Mouse (Mus musculus) heart, postnatal 14 days (tissue): ENCODE measurements around the gene Vnn3. TPM values are rescaled to one million over a fixed set of nuclear protein-coding genes. Genes with fewer than 3 reads are reported as not detected.

Experiments used
- DNase-seq, 2 experiments: peaks; one replicate each; pipeline ENCODE4 v3.0.0; 2021 to 2022
- intact Hi-C: fragments of 180-260 bp; cut with DNase I; formaldehyde crosslinking; loops from one replicate; pipeline ENCODE4 v1.15.1; 2025
- total RNA-seq, 2 experiments: library from RNA; stranded (reverse); gene quantifications; 2 replicates each; pipeline ENCODE4 v1.2.3; 2021

The Vnn3 gene
- total RNA-seq, 2 experiments from 2014 or later = not detected

- intact Hi-C loops = no loop called here
- no peak for DNase-seq
Measured at GRCm38 (mm10) chr10:23884910-23885309, 33.6 kb downstream of the Vnn3 start.

GRCm38 (mm10) chr10:23886060-23886459, 34.8 kb downstream of the Vnn3 start:
- intact Hi-C loops = no loop called here
- DNase-seq = no peak

- intact Hi-C loops = no loop called here
- no peak for DNase-seq
Measured at GRCm38 (mm10) chr10:23892987-23893386, 41.7 kb downstream of the Vnn3 start.

GRCm38 (mm10) chr10:23894601-23895349, 43.5 kb downstream of the Vnn3 start, which contains the start of gene Vnn1:
TSS of gene Vnn1 (plus strand) at chr10:23894688.
- DNase-seq = peak in 1 of 2 experiments; percentile 1

GRCm38 (mm10) chr10:23895376-23895775, 44.1 kb downstream of the Vnn3 start:
- DNase-seq = no peak
- intact Hi-C loops = no loop called here

More at GRCm38 (mm10) chr10:23894601-23895349, 43.5 kb downstream of the Vnn3 start, which contains the start of gene Vnn1:
- intact Hi-C loops = no loop called here

- intact Hi-C loops = no loop called here
- DNase-seq = no peak
Measured at GRCm38 (mm10) chr10:23901119-23901518, 49.9 kb downstream of the Vnn3 start.

DNA sequence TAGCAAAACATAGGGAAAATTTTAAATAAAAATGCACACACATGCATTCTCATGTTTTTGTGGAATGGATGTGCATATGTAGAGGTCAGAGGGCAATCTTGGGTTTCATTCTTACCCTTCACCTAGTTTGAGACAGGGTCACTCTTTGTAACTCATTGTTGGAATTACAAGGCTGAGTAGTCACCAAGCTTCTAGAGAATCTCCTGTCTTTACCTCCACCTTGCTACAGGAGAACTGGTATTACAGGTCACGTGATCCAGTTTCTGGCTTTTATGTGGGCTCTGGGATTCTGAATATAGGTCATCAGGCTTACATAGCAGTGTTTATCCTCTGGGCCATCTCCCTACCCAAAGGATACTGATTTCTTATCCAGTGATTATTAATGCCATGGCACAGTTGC, 54.4 kb downstream of the Vnn3 start:
- intact Hi-C loops = no loop called here
- no peak for DNase-seq

Other genes starting within 250 kb of the Vnn3 start
- gene Rps12, start 64.2 kb upstream of the Vnn3 start, total RNA-seq = 100 to 1,000 TPM; 219 to 226 TPM
- 1 to 10 TPM; 9.2 to 9.4 TPM for gene Slc18b1, start 54.5 kb upstream of the Vnn3 start, total RNA-seq
- 1 to 10 TPM; 1.1 TPM for gene Vnn1, start 43.2 kb downstream of the Vnn3 start, total RNA-seq
- gene Taar1, start 68.9 kb downstream of the Vnn3 start, total RNA-seq = not detected
- not detected for gene Taar2, start 87.1 kb downstream of the Vnn3 start, total RNA-seq
- not detected for gene Taar3, start 98.1 kb downstream of the Vnn3 start, total RNA-seq
- not detected for gene Taar4, start 109.0 kb downstream of the Vnn3 start, total RNA-seq
- not detected for gene Taar5, start 119.2 kb downstream of the Vnn3 start, total RNA-seq
- not detected for gene Taar6, start 134.2 kb downstream of the Vnn3 start, total RNA-seq
- not detected for gene Taar7a, start 142.0 kb downstream of the Vnn3 start, total RNA-seq
- gene Taar7b, start 148.5 kb downstream of the Vnn3 start, total RNA-seq = not detected
- gene Taar7d, start 175.8 kb downstream of the Vnn3 start, total RNA-seq = not detected
- not detected for gene Taar7e, start 186.2 kb downstream of the Vnn3 start, total RNA-seq
- gene Taar7f, start 198.0 kb downstream of the Vnn3 start, total RNA-seq = not detected
- gene Taar8a, start 225.0 kb downstream of the Vnn3 start, total RNA-seq = not detected
- gene Taar8b, start 240.8 kb downstream of the Vnn3 start, total RNA-seq = not detected